Mouse (Mus musculus): ENCODE measurements around the gene Gm49318. TPM values are rescaled to one million over a fixed set of nuclear protein-coding genes. Genes with fewer than 3 reads are reported as not detected.
"Not testable (repeated sequence)": the region's sequence is repeated elsewhere in the genome, so short reads cannot be mapped to it uniquely, and the experiment has no call there.

Gene Gm49318
- polyA plus RNA-seq, 1 experiment from 2014 or later, result not detected

DNA sequence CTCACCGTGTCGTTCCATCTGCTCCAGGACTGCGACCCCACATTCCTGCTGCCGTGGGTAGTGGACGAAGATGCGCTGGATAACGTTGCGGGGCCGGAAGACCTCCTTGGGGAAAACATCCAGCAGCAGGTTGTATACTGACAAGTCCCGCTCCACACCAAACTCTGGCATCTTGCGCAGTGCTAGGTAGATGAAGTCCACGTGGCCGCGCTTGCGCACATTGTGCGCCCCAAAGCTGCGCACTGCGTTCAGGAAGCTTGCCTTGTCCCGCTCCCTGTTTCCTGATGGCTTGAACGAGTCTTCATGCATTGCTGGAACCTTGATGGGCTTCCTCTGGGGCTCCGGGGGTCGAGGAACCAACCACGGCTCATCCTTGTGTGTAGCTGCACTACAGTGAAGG is 5.2 kb upstream of the Gm49318 start:
- Histone ChIP-seq H3K36me3 (ENCODE audit: control insufficient read depth, insufficient read depth) (no peaks in the 10 kb centered on the region; the same call in 1 of the 2 replicates), H3K4me2 (ENCODE audit: low read length) (no peak overlapping the region), H3K4me1 (replicated peaks; ENCODE audit: control insufficient read depth, insufficient read depth, low read length) (peaks cover 7% of the 10 kb centered on the region), H3K27me3 (replicated peaks; ENCODE audit: control insufficient read depth, insufficient read depth, low read length) (no peaks in the 10 kb centered on the region), H3K9ac (replicated peaks; ENCODE audit: low read depth, low read length) (no peak overlapping the region), H3K27ac (ENCODE audit: low read length) (no peak overlapping the region), H3K9me3 (ENCODE audit: control insufficient read depth, low read length) (no peaks in the 10 kb centered on the region), H3K4me3 (replicated peaks; ENCODE audit: low read length) (no peak overlapping the region)
- no peak for ATAC-seq
- WGBS, result 95% methylated on average over 23 of the region's 23 CpGs

DNA sequence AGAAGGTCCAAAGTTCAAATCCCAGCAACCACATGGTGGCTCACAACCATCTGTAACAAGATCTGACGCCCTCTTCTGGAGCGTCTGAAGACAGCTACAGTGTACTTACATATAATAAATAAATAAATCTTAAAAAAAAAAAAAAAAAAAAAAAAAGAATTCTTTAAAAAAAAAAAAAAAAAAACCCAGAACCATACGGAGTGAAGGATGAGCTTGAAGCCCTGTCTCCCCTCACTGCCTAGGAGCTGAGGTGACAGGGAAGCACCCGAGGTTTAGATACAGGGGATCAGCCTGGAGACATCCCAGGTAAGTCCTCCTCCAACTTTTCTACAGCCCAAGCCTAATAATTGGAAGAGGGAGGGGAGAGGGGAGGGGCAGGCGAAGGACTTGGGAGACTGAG is 4.7 kb upstream of the Gm49318 start:
- H3K4me1 ChIP-seq (replicated peaks; ENCODE audit: control insufficient read depth, insufficient read depth, low read length); H3K9me3 ChIP-seq (ENCODE audit: control insufficient read depth, low read length); H3K27me3 ChIP-seq (replicated peaks; ENCODE audit: control insufficient read depth, insufficient read depth, low read length); H3K9ac ChIP-seq (replicated peaks; ENCODE audit: low read depth, low read length); H3K36me3 ChIP-seq (ENCODE audit: control insufficient read depth, insufficient read depth); H3K27ac ChIP-seq (ENCODE audit: low read length); H3K4me2 ChIP-seq (ENCODE audit: low read length); ATAC-seq; H3K4me3 ChIP-seq (replicated peaks; ENCODE audit: low read length): not testable (repeated sequence)
- WGBS, result 97% methylated on average over 3 of the region's 5 CpGs

DNA sequence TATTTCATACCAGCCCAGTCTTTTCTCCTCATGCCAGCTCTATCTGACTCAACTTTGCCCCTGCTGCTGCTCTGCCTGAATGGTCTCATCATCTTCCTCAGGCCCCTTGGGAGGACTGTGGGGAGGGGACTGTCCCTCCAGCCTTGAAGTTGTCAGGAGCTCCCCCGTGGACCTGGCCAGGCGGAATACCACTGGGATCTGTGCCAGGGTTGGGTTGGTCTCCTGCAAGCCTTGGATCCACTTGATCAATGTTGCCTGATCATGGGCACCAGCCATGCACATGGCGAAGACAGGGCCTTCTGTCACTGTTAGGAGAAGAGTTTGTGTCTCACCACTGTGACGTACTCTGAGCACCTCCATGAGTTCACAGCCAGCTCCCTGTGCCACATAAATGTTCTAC is 1.2 kb upstream of the Gm49318 start:
- Histone ChIP-seq H3K4me1 (replicated peaks; ENCODE audit: control insufficient read depth, insufficient read depth, low read length) (peaks cover 18% of the 10 kb centered on the region), H3K27ac (ENCODE audit: low read length) (no peak overlapping the region), H3K4me2 (ENCODE audit: low read length) (no peak overlapping the region), H3K36me3 (ENCODE audit: control insufficient read depth, insufficient read depth) (no peaks in the 10 kb centered on the region; the same call in 1 of the 2 replicates), H3K27me3 (replicated peaks; ENCODE audit: control insufficient read depth, insufficient read depth, low read length) (no peaks in the 10 kb centered on the region), H3K9me3 (ENCODE audit: control insufficient read depth, low read length) (no peaks in the 10 kb centered on the region), H3K4me3 (replicated peaks; ENCODE audit: low read length) (no peak overlapping the region), H3K9ac (replicated peaks; ENCODE audit: low read depth, low read length) (no peak overlapping the region)
- ATAC-seq, result no peak
- 90% methylated on average over 4 of the region's 4 CpGs for WGBS

- Histone ChIP-seq H3K4me1 (replicated peaks; ENCODE audit: control insufficient read depth, insufficient read depth, low read length) (peaks cover 18% of the 10 kb centered on the region), H3K36me3 (ENCODE audit: control insufficient read depth, insufficient read depth) (peaks cover 6% of the 10 kb centered on the region), H3K4me3 (replicated peaks; ENCODE audit: low read length) (peak overlapping the region; percentile 80), H3K9ac (replicated peaks; ENCODE audit: low read depth, low read length) (peak overlapping the region; percentile 93; the same call in 1 of the 2 replicates), H3K9me3 (ENCODE audit: control insufficient read depth, low read length) (no peaks in the 10 kb centered on the region), H3K27ac (ENCODE audit: low read length) (peak overlapping the region; percentile 34; the same call in 1 of the 2 replicates), H3K4me2 (ENCODE audit: low read length) (peak overlapping the region; percentile 67), H3K27me3 (replicated peaks; ENCODE audit: control insufficient read depth, insufficient read depth, low read length) (no peaks in the 10 kb centered on the region)
- ATAC-seq, result peak; percentile 6
- 61% methylated on average over 4 of the region's 4 CpGs for WGBS
Measured at GRCm38 (mm10) chr9:22069881-22070553, 1.0 kb downstream of the Gm49318 start.

DNA sequence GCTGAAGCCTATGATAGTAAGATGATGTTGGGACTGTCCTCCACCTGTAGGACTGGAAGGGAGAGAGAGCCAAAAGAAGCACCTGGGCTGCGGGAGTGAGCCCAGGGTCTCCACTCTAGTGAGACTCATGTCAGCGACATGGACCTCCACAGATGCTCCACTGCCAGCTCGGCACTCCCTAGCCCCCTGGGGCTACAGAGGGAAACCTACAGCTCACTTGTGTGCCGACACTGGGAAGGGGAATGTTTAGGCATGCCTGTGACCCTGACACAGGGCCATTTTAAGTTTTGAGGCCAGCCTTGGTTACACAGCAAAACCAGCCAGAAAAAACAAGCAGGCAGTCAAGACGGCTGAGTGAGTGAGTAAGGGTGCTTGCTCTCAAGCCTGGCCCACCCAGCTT is 3.9 kb downstream of the Gm49318 start:
- H3K4me1 ChIP-seq (replicated peaks; ENCODE audit: control insufficient read depth, insufficient read depth, low read length), result peaks cover 17% of the 10 kb centered on the region
- H3K4me3 ChIP-seq (replicated peaks; ENCODE audit: low read length), result no peak overlapping the region
- H3K36me3 ChIP-seq (ENCODE audit: control insufficient read depth, insufficient read depth), result peaks cover 16% of the 10 kb centered on the region
- no peaks in the 10 kb centered on the region for H3K9me3 ChIP-seq (ENCODE audit: control insufficient read depth, low read length)
- no peak overlapping the region for H3K27ac ChIP-seq (ENCODE audit: low read length)
- H3K9ac ChIP-seq (replicated peaks; ENCODE audit: low read depth, low read length), result no peak overlapping the region
- H3K27me3 ChIP-seq (replicated peaks; ENCODE audit: control insufficient read depth, insufficient read depth, low read length), result no peaks in the 10 kb centered on the region
- no peak for ATAC-seq
- H3K4me2 ChIP-seq (ENCODE audit: low read length), result no peak overlapping the region
- 85% methylated on average over 5 of the region's 5 CpGs for WGBS

DNA sequence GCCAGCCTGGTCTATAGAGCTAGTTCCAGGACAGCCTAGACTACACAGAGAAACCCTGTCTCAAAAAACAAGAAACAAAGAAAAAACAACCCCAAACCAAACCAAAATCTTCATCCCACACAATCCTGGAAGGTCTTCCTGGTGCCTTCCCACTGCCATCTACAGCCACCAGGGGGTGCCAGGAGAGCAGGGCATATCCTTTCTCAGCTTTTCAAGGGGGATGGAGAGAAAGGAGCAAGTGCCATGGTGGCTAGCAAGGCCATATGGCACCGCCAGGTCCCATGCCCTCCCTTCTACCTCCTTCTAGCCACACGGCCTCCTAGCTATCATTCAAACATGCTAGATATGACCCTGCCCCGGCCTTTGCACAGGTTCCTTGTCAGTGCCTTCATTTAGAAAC is 4.6 kb downstream of the Gm49318 start:
- Histone ChIP-seq H3K27me3 (replicated peaks; ENCODE audit: control insufficient read depth, insufficient read depth, low read length) (no peaks in the 10 kb centered on the region), H3K4me1 (replicated peaks; ENCODE audit: control insufficient read depth, insufficient read depth, low read length) (peaks cover 10% of the 10 kb centered on the region), H3K4me3 (replicated peaks; ENCODE audit: low read length) (no peak overlapping the region), H3K9ac (replicated peaks; ENCODE audit: low read depth, low read length) (no peak overlapping the region), H3K27ac (ENCODE audit: low read length) (no peak overlapping the region), H3K9me3 (ENCODE audit: control insufficient read depth, low read length) (no peaks in the 10 kb centered on the region), H3K36me3 (ENCODE audit: control insufficient read depth, insufficient read depth) (peaks cover 16% of the 10 kb centered on the region), H3K4me2 (ENCODE audit: low read length) (no peak overlapping the region)
- ATAC-seq, result no peak
- WGBS, result 79% methylated on average over 3 of the region's 3 CpGs

DNA sequence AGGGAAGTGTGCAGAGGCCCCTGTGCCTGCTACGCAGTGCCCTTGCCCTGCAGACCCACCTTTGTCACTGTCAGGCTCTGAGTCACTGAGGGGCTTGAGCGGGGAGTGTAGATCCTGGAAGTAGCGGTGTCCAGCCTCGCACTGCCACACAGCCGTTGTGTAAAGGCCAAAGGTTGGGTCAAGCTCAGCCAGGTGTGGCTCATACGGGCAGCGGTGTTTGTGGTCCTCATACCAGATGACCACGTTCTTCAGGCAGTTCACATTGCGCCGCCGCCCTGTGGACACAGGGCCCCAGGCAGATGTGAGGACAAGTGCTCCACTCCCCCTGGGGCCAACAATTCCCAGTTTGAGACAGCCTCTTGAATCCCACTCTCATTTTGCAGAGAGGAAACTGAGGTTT is 5.4 kb downstream of the Gm49318 start:
- peaks cover 16% of the 10 kb centered on the region for H3K36me3 ChIP-seq (ENCODE audit: control insufficient read depth, insufficient read depth)

DNA sequence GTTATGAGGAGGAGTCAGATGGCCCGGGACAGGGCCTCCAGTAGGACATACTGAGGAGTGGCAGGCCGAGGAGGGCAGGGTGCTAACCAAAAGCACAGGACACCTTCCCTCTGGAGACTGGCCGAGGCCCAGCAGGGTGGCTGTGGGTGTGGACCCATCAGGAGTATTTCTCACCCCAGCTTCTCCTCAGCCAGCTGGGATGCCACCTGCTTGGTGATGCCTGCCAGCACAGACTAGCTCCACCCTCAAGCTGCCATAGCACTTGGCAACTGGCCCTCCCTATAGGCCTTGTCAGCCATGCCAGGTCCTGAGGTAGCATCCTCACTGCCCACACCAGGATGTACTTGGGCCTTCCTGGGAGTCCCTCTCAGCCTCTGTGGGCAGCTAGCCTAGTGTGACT is 6.7 kb downstream of the Gm49318 start:
- ATAC-seq, result peak; percentile 55; the same call in 1 of the 2 replicates
- no peak overlapping the region for H3K27ac ChIP-seq (ENCODE audit: low read length)
- H3K9me3 ChIP-seq (ENCODE audit: control insufficient read depth, low read length), result no peaks in the 10 kb centered on the region
- no peak overlapping the region for H3K4me3 ChIP-seq (replicated peaks; ENCODE audit: low read length)
- no peak overlapping the region for H3K4me2 ChIP-seq (ENCODE audit: low read length)
- H3K36me3 ChIP-seq (ENCODE audit: control insufficient read depth, insufficient read depth), result peaks cover 18% of the 10 kb centered on the region
- H3K4me1 ChIP-seq (replicated peaks; ENCODE audit: control insufficient read depth, insufficient read depth, low read length), result no peaks in the 10 kb centered on the region; the same call in 1 of the 2 replicates
- 75% methylated on average over 3 of the region's 3 CpGs for WGBS
- no peak overlapping the region for H3K9ac ChIP-seq (replicated peaks; ENCODE audit: low read depth, low read length)
- no peaks in the 10 kb centered on the region for H3K27me3 ChIP-seq (replicated peaks; ENCODE audit: control insufficient read depth, insufficient read depth, low read length)

More for the DNA sequence above, 5.4 kb downstream of the Gm49318 start:
- Histone ChIP-seq H3K27me3 (replicated peaks; ENCODE audit: control insufficient read depth, insufficient read depth, low read length) (no peaks in the 10 kb centered on the region), H3K9me3 (ENCODE audit: control insufficient read depth, low read length) (no peaks in the 10 kb centered on the region), H3K4me3 (replicated peaks; ENCODE audit: low read length) (no peak overlapping the region), H3K4me2 (ENCODE audit: low read length) (no peak overlapping the region), H3K27ac (ENCODE audit: low read length) (no peak overlapping the region), H3K4me1 (replicated peaks; ENCODE audit: control insufficient read depth, insufficient read depth, low read length) (peaks cover 10% of the 10 kb centered on the region), H3K9ac (replicated peaks; ENCODE audit: low read depth, low read length) (no peak overlapping the region)
- 95% methylated on average over 11 of the region's 11 CpGs for WGBS
- no peak for ATAC-seq

GRCm38 (mm10) chr9:22061339-22061738 is 9.7 kb downstream of the Gm49318 start:
- Histone ChIP-seq H3K4me3 (replicated peaks; ENCODE audit: low read length) (no peak overlapping the region), H3K27me3 (replicated peaks; ENCODE audit: control insufficient read depth, insufficient read depth, low read length) (no peaks in the 10 kb centered on the region), H3K36me3 (ENCODE audit: control insufficient read depth, insufficient read depth) (peaks cover 27% of the 10 kb centered on the region), H3K4me1 (replicated peaks; ENCODE audit: control insufficient read depth, insufficient read depth, low read length) (no peaks in the 10 kb centered on the region), H3K9me3 (ENCODE audit: control insufficient read depth, low read length) (no peaks in the 10 kb centered on the region), H3K9ac (replicated peaks; ENCODE audit: low read depth, low read length) (no peak overlapping the region), H3K4me2 (ENCODE audit: low read length) (no peak overlapping the region), H3K27ac (ENCODE audit: low read length) (no peak overlapping the region)
- 72% methylated on average over 2 of the region's 2 CpGs for WGBS
- no peak for ATAC-seq
